Mouse (Mus musculus) limb, embryonic 13.5 days (tissue): ENCODE measurements around the gene Tmem222. TPM values are rescaled to one million over a fixed set of nuclear protein-coding genes. Genes with fewer than 3 reads are reported as not detected.
A peak's percentile ranks its signal among the peaks of the same experiment; 100 is the strongest.

Experiments
- ATAC-seq: fragments of 200-750 bp; cut with Nextera tagmentation; 2 replicates; pipeline ENCODE4 v1.8.0; 2017; ENCODE audit warnings: low read depth, moderate number of reproducible peaks, moderate TSS enrichment; ENCODE audit not compliant: low FRiP score
- H3K27ac ChIP-seq: fragments of 300-500 bp; sonication (generic); 2 replicates; pipeline ENCODE4 v1.5.1; 2015; ENCODE audit warnings: inconsistent platforms, mild to moderate bottlenecking, moderate library complexity
- H3K27me3 ChIP-seq: fragments of 300-500 bp; sonication (generic); 2 replicates; pipeline ENCODE4 v1.6.1; 2015; ENCODE audit warnings: mild to moderate bottlenecking, inconsistent platforms
- H3K36me3 ChIP-seq: fragments of 300-500 bp; sonication (generic); 2 replicates; pipeline ENCODE4 v1.6.1; 2015; ENCODE audit warnings: inconsistent platforms, mild to moderate bottlenecking, moderate library complexity
- H3K4me1 ChIP-seq: fragments of 300-500 bp; sonication (generic); 2 replicates; pipeline ENCODE4 v1.6.1; 2015; ENCODE audit warnings: inconsistent platforms
- H3K4me2 ChIP-seq: fragments of 300-500 bp; sonication (generic); replicated peaks from 2 replicates; pipeline ENCODE4 v1.6.1; 2015; ENCODE audit warnings: inconsistent platforms, mild to moderate bottlenecking, moderate library complexity
- H3K4me3 ChIP-seq: fragments of 300-500 bp; sonication (generic); 2 replicates; pipeline ENCODE4 v1.5.1; 2015; ENCODE audit warnings: moderate library complexity, mild to moderate bottlenecking, inconsistent platforms
- H3K9ac ChIP-seq: fragments of 300-500 bp; sonication (generic); 2 replicates; pipeline ENCODE4 v1.6.1; 2015; ENCODE audit warnings: mild to moderate bottlenecking, inconsistent platforms
- H3K9me3 ChIP-seq: fragments of 300-500 bp; sonication (generic); 2 replicates; pipeline ENCODE4 v1.6.1; 2016; ENCODE audit warnings: inconsistent platforms
- WGBS: fragments of 180-500 bp; shearing (Covaris S2); methylation state at CpG from one replicate; pipeline ENCODE4 v1.1.7; 2015; 5-methylcytosine and 5-hydroxymethylcytosine counted together
- polyA plus RNA-seq: library from polyadenylated mRNA; unstranded; fragments of >200 nt; fragmentation: Nextera tagmentation; extraction: Ambion mirVana; gene quantifications from 2 replicates; pipeline ENCODE4 v1.2.1, GENCODE M21; 2015

The Tmem222 gene
- polyA plus RNA-seq, 1 experiment from 2014 or later: 84.0 TPM

- Histone ChIP-seq H3K4me3 (no peak overlapping the region), H3K9ac (no peak overlapping the region), H3K4me1 (peaks cover 17% of the 10 kb centered on the region), H3K4me2 (no peak overlapping the region), H3K9me3 (no peaks in the 10 kb centered on the region), H3K36me3 (no peaks in the 10 kb centered on the region), H3K27me3 (peaks cover 2% of the 10 kb centered on the region; the same call in 1 of the 2 replicates), H3K27ac (no peak overlapping the region)
- 74% methylated on average over 8 of the region's 8 CpGs for WGBS
- no peak for ATAC-seq
Observed at GRCm38 (mm10) chr4:133227636-133228035, 50.0 kb downstream of the Tmem222 start.

GRCm38 (mm10) chr4:133226073-133226472, 51.5 kb downstream of the Tmem222 start:
- H3K27me3 ChIP-seq: peaks cover 17% of the 10 kb centered on the region
- H3K27ac ChIP-seq: no peak overlapping the region
- no peaks in the 10 kb centered on the region for H3K9me3 ChIP-seq
- no peaks in the 10 kb centered on the region for H3K36me3 ChIP-seq
- peaks cover 20% of the 10 kb centered on the region for H3K4me1 ChIP-seq
- H3K4me3 ChIP-seq: no peak overlapping the region
- H3K9ac ChIP-seq: no peak overlapping the region
- no peak overlapping the region for H3K4me2 ChIP-seq
- no peak for ATAC-seq
- 77% methylated on average over 10 of the region's 10 CpGs for whole genome bisulfite sequencing

- H3K36me3 ChIP-seq: no peaks in the 10 kb centered on the region
- no peak overlapping the region for H3K4me2 ChIP-seq
- 49% methylated on average over 5 of the region's 5 CpGs for WGBS
- H3K4me3 ChIP-seq: no peak overlapping the region
- H3K4me1 ChIP-seq: peaks cover 20% of the 10 kb centered on the region
- H3K27ac ChIP-seq: no peak overlapping the region
- ATAC-seq: no peak
- 0 out of 2 replicates have a peak overlapping the region, but pooled peaks have one; percentile 35 for H3K9ac ChIP-seq
- H3K27me3 ChIP-seq: peaks cover 33% of the 10 kb centered on the region
- no peaks in the 10 kb centered on the region for H3K9me3 ChIP-seq
Observed at GRCm38 (mm10) chr4:133223875-133224274, 53.7 kb downstream of the Tmem222 start.

- Histone ChIP-seq H3K27me3 (peaks cover 35% of the 10 kb centered on the region), H3K4me3 (no peak overlapping the region), H3K4me1 (peaks cover 20% of the 10 kb centered on the region), H3K9me3 (no peaks in the 10 kb centered on the region), H3K36me3 (no peaks in the 10 kb centered on the region), H3K27ac (no peak overlapping the region), H3K9ac (no peak overlapping the region), H3K4me2 (no peak overlapping the region)
- ATAC-seq: no peak
- WGBS: 83% methylated on average over 8 of the region's 8 CpGs
Observed at GRCm38 (mm10) chr4:133221701-133222100, 55.9 kb downstream of the Tmem222 start.

- Histone ChIP-seq H3K27me3 (peaks cover 36% of the 10 kb centered on the region), H3K4me3 (peak overlapping the region; percentile 44), H3K4me1 (peaks cover 18% of the 10 kb centered on the region), H3K9me3 (no peaks in the 10 kb centered on the region), H3K4me2 (peak overlapping the region; percentile 81), H3K27ac (no peak overlapping the region), H3K9ac (peak overlapping the region; percentile 65), H3K36me3 (no peaks in the 10 kb centered on the region)
- 2% methylated on average over 25 of the region's 25 CpGs for WGBS
- ATAC-seq: no peak
Observed at GRCm38 (mm10) chr4:133220656-133221055, 56.9 kb downstream of the Tmem222 start.

- no peaks in the 10 kb centered on the region for H3K9me3 ChIP-seq
- ATAC-seq: no peak
- no peak overlapping the region for H3K4me3 ChIP-seq
- no peak overlapping the region for H3K4me2 ChIP-seq
- H3K9ac ChIP-seq: no peak overlapping the region
- H3K27me3 ChIP-seq: peaks cover 52% of the 10 kb centered on the region
- no peaks in the 10 kb centered on the region for H3K36me3 ChIP-seq
- WGBS: 93% methylated on average over 3 of the region's 3 CpGs
- peaks cover 14% of the 10 kb centered on the region for H3K4me1 ChIP-seq
- H3K27ac ChIP-seq: no peak overlapping the region
Observed at GRCm38 (mm10) chr4:133218745-133219144, 58.8 kb downstream of the Tmem222 start.

GRCm38 (mm10) chr4:133217641-133218040, 60.0 kb downstream of the Tmem222 start:
- WGBS: 3% methylated on average over 5 of the region's 5 CpGs
- Histone ChIP-seq H3K4me2 (no peak overlapping the region), H3K27me3 (peaks cover 62% of the 10 kb centered on the region), H3K36me3 (no peaks in the 10 kb centered on the region), H3K4me3 (no peak overlapping the region), H3K27ac (no peak overlapping the region), H3K9me3 (no peaks in the 10 kb centered on the region), H3K9ac (no peak overlapping the region), H3K4me1 (peaks cover 23% of the 10 kb centered on the region)
- ATAC-seq: no peak

Other genes with a start within 250 kb of the Tmem222 start
- 114 and 132 TPM in 2 replicates for gene Wasf2, start 147.3 kb downstream of the Tmem222 start, polyA plus RNA-seq
- 2.8 and 5.9 TPM in 2 replicates for gene Cd164l2, start 65.7 kb downstream of the Tmem222 start, polyA plus RNA-seq
- 0.32 and 0.38 TPM in 2 replicates for gene Gpr3, start 65.3 kb downstream of the Tmem222 start, polyA plus RNA-seq
- 2.4 and 2.6 TPM in 2 replicates for gene Map3k6, start 37.0 kb downstream of the Tmem222 start, polyA plus RNA-seq
- 5.5 and 5.6 TPM in 2 replicates for gene Sytl1, start 14.7 kb downstream of the Tmem222 start, polyA plus RNA-seq
- gene Wdtc1, start 75.7 kb upstream of the Tmem222 start, polyA plus RNA-seq: 13.3 and 14.1 TPM in 2 replicates
- 8.1 and 8.8 TPM in 2 replicates for gene Slc9a1, start 91.9 kb upstream of the Tmem222 start, polyA plus RNA-seq
- 0.87 and 0.92 TPM in 2 replicates for gene Tent5b, start 202.3 kb upstream of the Tmem222 start, polyA plus RNA-seq
- 3.3 and 3.5 TPM in 2 replicates for gene Trnp1, start 220.8 kb upstream of the Tmem222 start, polyA plus RNA-seq
- gene Kdf1, start 241.2 kb upstream of the Tmem222 start, polyA plus RNA-seq: 8.6 and 10.3 TPM in 2 replicates